Mouse (Mus musculus): Measurements from ENCODE around the gene Igfl3.

Gene Igfl3

GRCm38 (mm10) chr7:18176194-18176593, at the start of gene Igfl3:
Igfl3 (plus strand) TSS chr7:18176494.
- in situ Hi-C loops (cut with MboI, MseI): no loop called here

- in situ Hi-C loops (cut with MboI, MseI): no loop called here
These were observed 34.6 kb downstream of the Igfl3 start for GRCm38 (mm10) chr7:18210938-18211337.

- in situ Hi-C loops (cut with MboI, MseI): no loop called here
These were observed 38.4 kb downstream of the Igfl3 start for GRCm38 (mm10) chr7:18214699-18215098.
